Mouse (Mus musculus) thymus, postnatal 36 days (tissue): ENCODE data around the gene Spag8.
A peak's percentile ranks its signal among the peaks of the same experiment; 100 is the strongest.

Source experiments
- DNase-seq, 2 experiments: peaks; one replicate each; pipeline ENCODE4 v3.0.0; 2022; ENCODE audit warnings: mixed read lengths in 2 of 2

The Spag8 gene

GRCm38 (mm10) chr4:43653161-43654015, at the start of gene Spag8:
Spag8 (minus strand) TSS chr4:43653594.
- DNase-seq = peak; percentile 27 to 45

- no peak for DNase-seq
Measured at GRCm38 (mm10) chr4:43700707-43701106, 47.3 kb upstream of the Spag8 start, which contains the start of gene Olfr70. Olfr70 (minus strand) TSS chr4:43700807.

GRCm38 (mm10) chr4:43696561-43696960, 43.2 kb upstream of the Spag8 start:
- DNase-seq = no peak

- no peak for DNase-seq
Measured at GRCm38 (mm10) chr4:43695249-43695671, 41.9 kb upstream of the Spag8 start.

- no peak for DNase-seq
Measured at GRCm38 (mm10) chr4:43694439-43695248, 41.2 kb upstream of the Spag8 start.

- no peak for DNase-seq
Measured at GRCm38 (mm10) chr4:43693806-43694241, 40.4 kb upstream of the Spag8 start.

GRCm38 (mm10) chr4:43691026-43691425, 37.6 kb upstream of the Spag8 start:
- no peak for DNase-seq

- DNase-seq = no peak
Measured at GRCm38 (mm10) chr4:43690021-43690420, 36.6 kb upstream of the Spag8 start.

- DNase-seq = no peak
Measured at GRCm38 (mm10) chr4:43679416-43680043, 26.1 kb upstream of the Spag8 start.

GRCm38 (mm10) chr4:43678541-43678940, 25.1 kb upstream of the Spag8 start:
- DNase-seq = no peak

GRCm38 (mm10) chr4:43675608-43676007, 22.2 kb upstream of the Spag8 start:
- no peak for DNase-seq

GRCm38 (mm10) chr4:43674974-43675373, 21.6 kb upstream of the Spag8 start:
- DNase-seq = no peak

- no peak for DNase-seq
Measured at GRCm38 (mm10) chr4:43673703-43674102, 20.3 kb upstream of the Spag8 start.

- DNase-seq = peak; percentile 67 to 72
Measured at GRCm38 (mm10) chr4:43672070-43672469, 18.7 kb upstream of the Spag8 start.

- no peak for DNase-seq
Measured at GRCm38 (mm10) chr4:43669428-43669794, 16.0 kb upstream of the Spag8 start.

GRCm38 (mm10) chr4:43668782-43669427, 15.5 kb upstream of the Spag8 start, which contains the start of the genes Tmem8b and Fam221b:
Tmem8b (plus strand) TSS chr4:43668971.
Fam221b (minus strand) TSS chr4:43669145.
- peak; percentile 90 for DNase-seq

- DNase-seq = no peak
Measured at GRCm38 (mm10) chr4:43666412-43666811, 13.0 kb upstream of the Spag8 start.

- no peak for DNase-seq
Measured at GRCm38 (mm10) chr4:43657146-43657545, 3.8 kb upstream of the Spag8 start.

- peak; percentile 93 to 95 for DNase-seq
Measured at GRCm38 (mm10) chr4:43656339-43657109, 3.1 kb upstream of the Spag8 start, which contains the start of gene Hint2. Hint2 (minus strand) TSS chr4:43656466.

- no peak for DNase-seq
Measured at GRCm38 (mm10) chr4:43655656-43656338, 2.4 kb upstream of the Spag8 start.

- no peak for DNase-seq
Measured at GRCm38 (mm10) chr4:43652726-43653125, 668 bp downstream of the Spag8 start.
